Mouse (Mus musculus) CH12.LX (cell line): ENCODE results near the gene C2cd2l. TPM values are rescaled to one million over a fixed set of nuclear protein-coding genes. Genes with fewer than 3 reads are reported as not detected.

Experiments used
- DNase-seq: peaks from one replicate; pipeline ENCODE4 v3.0.0-alpha.2; 2013; ENCODE audit errors: extremely low read depth
- H3K27ac ChIP-seq: 2 replicates; pipeline ENCODE4 v1.5.1; 2012; ENCODE audit warnings: low read depth, mild to moderate bottlenecking, control low read depth, moderate library complexity; ENCODE audit not compliant: insufficient read depth
- H3K27me3 ChIP-seq: replicated peaks from 2 replicates; pipeline ENCODE3; 2012; ENCODE audit warnings: inconsistent platforms
- H3K36me3 ChIP-seq, 2 experiments: replicated peaks in 1 of 2; 2 replicates each; pipeline versions ENCODE3 to v1.6.1; 2012; ENCODE audit warnings: inconsistent platforms in 1 of 2, low read length in 1 of 2, mild to moderate bottlenecking in 1 of 2, mixed read lengths in 1 of 2, moderate library complexity in 1 of 2; ENCODE audit not compliant: control insufficient read depth in 1 of 2, insufficient read depth in 1 of 2
- H3K4me1 ChIP-seq, 2 experiments: 2 replicates each; pipeline ENCODE4 v1.6.1; 2012; ENCODE audit warnings: inconsistent platforms in 1 of 2, moderate library complexity in 1 of 2; ENCODE audit not compliant: insufficient read depth in 2 of 2, control insufficient read depth in 1 of 2
- H3K4me2 ChIP-seq: 2 replicates; pipeline ENCODE4 v1.6.1; 2012; ENCODE audit warnings: low read depth, mild to moderate bottlenecking, control low read depth; ENCODE audit not compliant: poor library complexity, insufficient read depth, severe bottlenecking
- H3K4me3 ChIP-seq, 3 experiments: fragments of 150-350 bp in 1 of 3; sonication (generic) in 1 of 3; replicated peaks in 1 of 3; 2 replicates each; pipeline versions ENCODE3 to v1.5.1; 2011 to 2012; ENCODE audit warnings: low read depth in 2 of 3, low read length in 2 of 3, mild to moderate bottlenecking in 2 of 3, moderate library complexity in 2 of 3, control low read depth in 1 of 3, improper control_type of control experiment in 1 of 3, inconsistent platforms in 1 of 3, mixed read lengths in 1 of 3; ENCODE audit not compliant: poor library complexity in 1 of 3
- H3K79me2 ChIP-seq: replicated peaks from 2 replicates; pipeline ENCODE4 v1.6.1; 2012; ENCODE audit warnings: mild to moderate bottlenecking, moderate library complexity; ENCODE audit not compliant: control insufficient read depth, poor library complexity, insufficient read depth, severe bottlenecking; ENCODE audit errors: extremely low read depth
- H3K9ac ChIP-seq: 2 replicates; pipeline ENCODE4 v1.6.1; 2012; ENCODE audit warnings: low read depth, mild to moderate bottlenecking, control low read depth, moderate library complexity; ENCODE audit not compliant: insufficient read depth
- H3K9me3 ChIP-seq: replicated peaks from 2 replicates; pipeline ENCODE3; 2012; ENCODE audit warnings: low read length, inconsistent platforms, mixed read lengths
- EP300 ChIP-seq: IDR thresholded peaks from 2 replicates; pipeline ENCODE4 v1.6.1; 2011; ENCODE audit warnings: low read length, improper control_type of control experiment
- ETS1 ChIP-seq: conservative IDR thresholded peaks from 2 replicates; pipeline ENCODE4 v1.6.1; 2012; ENCODE audit warnings: low read depth, mild to moderate bottlenecking, inconsistent platforms, low read length, improper control_type of control experiment, moderate library complexity
- HCFC1 ChIP-seq: IDR thresholded peaks from 2 replicates; pipeline ENCODE4 v1.6.1; 2012; ENCODE audit warnings: low read depth, mild to moderate bottlenecking, inconsistent platforms, low read length, improper control_type of control experiment
- IRF4 ChIP-seq: IDR thresholded peaks from 2 replicates; pipeline ENCODE4 v1.6.1; 2014; ENCODE audit warnings: low read depth, mild to moderate bottlenecking, inconsistent platforms, low read length, improper control_type of control experiment
- JUND ChIP-seq: conservative IDR thresholded peaks from 2 replicates; pipeline ENCODE4 v1.6.1; 2011; ENCODE audit warnings: low read depth, low read length, improper control_type of control experiment
- KAT2A ChIP-seq: IDR thresholded peaks from 2 replicates; pipeline ENCODE4 v1.6.1; 2012; ENCODE audit warnings: low read length, improper control_type of control experiment, inconsistent platforms; ENCODE audit not compliant: insufficient replicate concordance
- MAFK ChIP-seq: IDR thresholded peaks from 2 replicates; pipeline ENCODE4 v1.6.1; 2011; ENCODE audit warnings: low read length, improper control_type of control experiment; ENCODE audit not compliant: insufficient replicate concordance
- MEF2A ChIP-seq: IDR thresholded peaks from 2 replicates; pipeline ENCODE4 v1.6.1; 2014; ENCODE audit warnings: low read depth, mild to moderate bottlenecking, inconsistent platforms, low read length, improper control_type of control experiment, borderline replicate concordance
- NELFE ChIP-seq: IDR thresholded peaks from 2 replicates; pipeline ENCODE4 v1.6.1; 2011; ENCODE audit warnings: low read depth, low read length, improper control_type of control experiment
- NRF1 ChIP-seq: IDR thresholded peaks from 2 replicates; pipeline ENCODE4 v1.6.1; 2014; ENCODE audit warnings: low read depth, mild to moderate bottlenecking, inconsistent platforms, low read length, improper control_type of control experiment, moderate library complexity
- PAX5 ChIP-seq: IDR thresholded peaks from 2 replicates; pipeline ENCODE4 v1.6.1; 2012; ENCODE audit warnings: low read length, inconsistent platforms, mixed read lengths
- SIN3A ChIP-seq: IDR thresholded peaks from 2 replicates; pipeline ENCODE4 v1.6.1; 2012; ENCODE audit warnings: low read length, improper control_type of control experiment, inconsistent platforms
- SMC3 ChIP-seq: IDR thresholded peaks from 2 replicates; pipeline ENCODE4 v1.6.1; 2011; ENCODE audit warnings: low read depth, low read length, improper control_type of control experiment
- TBP ChIP-seq: conservative IDR thresholded peaks from 2 replicates; pipeline ENCODE4 v1.6.1; 2011; ENCODE audit warnings: low read depth, low read length, improper control_type of control experiment
- TCF12 ChIP-seq: IDR thresholded peaks from 2 replicates; pipeline ENCODE4 v1.6.1; 2014; ENCODE audit warnings: low read depth, mild to moderate bottlenecking, inconsistent platforms, low read length, improper control_type of control experiment
- USF1 ChIP-seq: IDR thresholded peaks from 2 replicates; pipeline ENCODE4 v1.6.1; 2014; ENCODE audit warnings: low read depth, mild to moderate bottlenecking, inconsistent platforms, low read length, improper control_type of control experiment
- ZC3H11A ChIP-seq: IDR thresholded peaks from 2 replicates; pipeline ENCODE4 v1.6.1; 2012; ENCODE audit warnings: low read depth, mild to moderate bottlenecking, inconsistent platforms, low read length, improper control_type of control experiment
- dilution Hi-C: fragments of 300-500 bp; cut with MboI; formaldehyde crosslinking; loops from 2 replicates; pipeline ENCODE4 v1.14.3; 2020; ENCODE audit warnings: low sequenced_read_pairs; ENCODE audit not compliant: extremely low pct_unique_long_range_greater_than_20kb, extremely low pct_ligation_motif_present
- in situ Hi-C: fragments of 300-500 bp; cut with MboI; formaldehyde crosslinking; loops from 3 replicates; pipeline ENCODE4 v1.14.3; 2019; ENCODE audit warnings: low sequenced_read_pairs, low pct_ligation_motif_present, low pct_unique_long_range_greater_than_20kb, mixed read lengths
- polyA plus RNA-seq: library from polyadenylated mRNA; unstranded; fragments of >175 nt; gene quantifications from 2 replicates; pipeline ENCODE4 v1.2.1, GENCODE M21; 2012; ENCODE audit warnings: low read depth; ENCODE audit not compliant: insufficient read length
- total RNA-seq, 2 experiments: library from RNA; depleted of rRNA; stranded (reverse); fragments of 300-350 nt in 1 of 2; fragments of >200 nt in 1 of 2; gene quantifications; 2 replicates each; pipeline ENCODE4 v1.2.3; 2012 to 2014

C2cd2l gene
- total and polyA plus RNA-seq, 3 experiments, result 2.9 to 7.3 (median 7.2) TPM

GRCm38 (mm10) chr9:44287003-44287400 is 33.1 kb downstream of the C2cd2l start:
- H3K9me3 ChIP-seq, result peaks cover 6% of the 10 kb centered on the region
- TF ChIP-seq MEF2A (no peak), MAFK (no peak), NELFE (no peak), TBP (no peak), JUND (no peak), KAT2A (no peak), IRF4 (no peak), ETS1 (no peak), NRF1 (no peak), PAX5 (no peak)
- no peaks in the 10 kb centered on the region for H3K27me3 ChIP-seq
- dilution Hi-C loops, result no loop called here
- no peak overlapping the region for H3K27ac ChIP-seq
- in situ Hi-C loops, result no loop called here
- no peak overlapping the region for H3K4me2 ChIP-seq
- no peak overlapping the region for H3K4me3 ChIP-seq
- peaks cover 15 to 56% of the 10 kb centered on the region in 2 experiments for H3K36me3 ChIP-seq
- no peak for DNase-seq
- H3K9ac ChIP-seq, result no peak overlapping the region
- H3K79me2 ChIP-seq, result no peaks in the 10 kb centered on the region
- H3K4me1 ChIP-seq, result no peaks in the 10 kb centered on the region

DNA sequence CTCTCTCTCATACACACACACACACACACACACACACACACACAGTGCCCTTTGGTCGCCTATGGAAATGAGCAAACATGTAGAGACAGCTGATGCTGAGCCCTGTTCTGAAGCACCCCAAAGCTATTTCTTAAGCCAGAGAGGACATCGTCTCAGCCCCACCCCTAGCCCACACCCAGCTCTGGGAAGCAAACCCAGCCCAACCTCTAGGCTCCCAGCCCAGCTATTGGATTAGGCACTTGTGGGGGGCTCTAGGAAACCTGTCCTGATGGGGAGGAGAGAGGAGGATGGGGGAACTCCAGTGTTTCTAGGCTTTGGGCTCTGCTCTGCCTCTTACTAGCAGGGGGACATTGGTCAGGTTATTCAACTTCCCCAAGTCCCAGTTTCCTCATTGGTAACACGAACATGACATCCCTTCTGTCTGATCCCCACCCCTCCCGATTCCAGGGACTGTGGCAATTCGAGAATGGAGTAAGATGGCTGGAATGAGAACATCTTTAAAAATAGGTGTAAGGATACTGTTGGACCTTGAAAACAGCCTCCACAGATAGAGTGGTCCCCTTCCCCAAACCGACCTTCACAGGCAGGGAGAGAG is 33.7 kb downstream of the C2cd2l start:
- DNase-seq, result no peak
- in situ Hi-C loops, result no loop called here
- Histone ChIP-seq H3K79me2 (no peaks in the 10 kb centered on the region), H3K4me1 (no peaks in the 10 kb centered on the region), H3K27me3 (no peaks in the 10 kb centered on the region), H3K9ac (no peak overlapping the region), H3K9me3 (peaks cover 6% of the 10 kb centered on the region), H3K4me2 (no peak overlapping the region), H3K4me3 (no peak overlapping the region), H3K27ac (no peak overlapping the region), H3K36me3 (peaks cover 8 to 55% of the 10 kb centered on the region in 2 experiments)
- TF ChIP-seq SMC3 (no peak), EP300 (no peak)
- dilution Hi-C loops, result no loop called here

- dilution Hi-C loops, result no loop called here
- H3K4me1 ChIP-seq, result no peaks in the 10 kb centered on the region
- no peaks in the 10 kb centered on the region for H3K9me3 ChIP-seq
- no peak overlapping the region for H3K4me2 ChIP-seq
- no peak for TF ChIP-seq IRF4
- TF ChIP-seq USF1, result no peak
- no peak for TF ChIP-seq TCF12
- TF ChIP-seq TBP, result no peak
- no peak for TF ChIP-seq HCFC1
- no peak for TF ChIP-seq ZC3H11A
- TF ChIP-seq SIN3A, result no peak
- TF ChIP-seq, all 38 proteins: peak for 0
- Histone ChIP-seq H3K27ac (no peak overlapping the region), H3K9ac (no peak overlapping the region), H3K36me3 (peaks cover 4 to 59% of the 10 kb centered on the region in 2 experiments), H3K4me3 (no peak overlapping the region), H3K79me2 (no peaks in the 10 kb centered on the region), H3K27me3 (no peaks in the 10 kb centered on the region)
- no peak for DNase-seq
- in situ Hi-C loops, result no loop called here
These were observed 36.9 kb downstream of the C2cd2l start for GRCm38 (mm10) chr9:44283183-44283582.
